Mouse (Mus musculus): ENCODE measurements around the gene Mef2d. TPM values are rescaled to one million over a fixed set of nuclear protein-coding genes. Genes with fewer than 3 reads are reported as not detected.

Gene Mef2d
- polyA plus RNA-seq, 1 experiment from 2014 or later = 12.1 TPM

GRCm38 (mm10) chr3:88138336-88139242 lies 3.6 kb upstream of the Mef2d start:
- WGBS (ENCODE audit: insufficient replicate concordance) = under 1% methylated on average over 32 of the region's 32 CpGs
- 0 out of 2 replicates have a peak, but pooled peaks cover 2% of the 10 kb centered on the region for H3K27me3 ChIP-seq (replicated peaks)
- ATAC-seq = peak; percentile 46
- peak overlapping the region; percentile 98 for H3K27ac ChIP-seq
- H3K4me3 ChIP-seq = peak overlapping the region; percentile 58
- peaks cover 60% of the 10 kb centered on the region for H3K4me1 ChIP-seq
- H3K9me3 ChIP-seq (replicated peaks) = no peaks in the 10 kb centered on the region
- H3K4me2 ChIP-seq = peak overlapping the region; percentile 82
- H3K9ac ChIP-seq = peak overlapping the region; percentile 68
- no peaks in the 10 kb centered on the region for H3K36me3 ChIP-seq

GRCm38 (mm10) chr3:88139243-88140177 lies 2.7 kb upstream of the Mef2d start:
- Histone ChIP-seq H3K36me3 (no peaks in the 10 kb centered on the region), H3K9me3 (replicated peaks) (no peaks in the 10 kb centered on the region), H3K4me3 (peak overlapping the region; percentile 58), H3K9ac (peak overlapping the region; percentile 68), H3K27ac (peak overlapping the region; percentile 98), H3K4me1 (peaks cover 68% of the 10 kb centered on the region), H3K27me3 (replicated peaks) (0 out of 2 replicates have a peak, but pooled peaks cover 2% of the 10 kb centered on the region), H3K4me2 (peak overlapping the region; percentile 95)
- 22% methylated on average over 25 of the region's 25 CpGs for WGBS (ENCODE audit: insufficient replicate concordance)
- ATAC-seq = no peak

GRCm38 (mm10) chr3:88140178-88140902 lies 1.8 kb upstream of the Mef2d start:
- ATAC-seq = no peak
- Histone ChIP-seq H3K36me3 (peaks cover 2% of the 10 kb centered on the region; the same call in 1 of the 2 replicates), H3K27ac (peak overlapping the region; percentile 98), H3K4me1 (peaks cover 76% of the 10 kb centered on the region), H3K27me3 (replicated peaks) (0 out of 2 replicates have a peak, but pooled peaks cover 2% of the 10 kb centered on the region), H3K4me3 (no peak overlapping the region), H3K9ac (0 out of 2 replicates have a peak overlapping the region, but pooled peaks have one; percentile 88), H3K4me2 (peak overlapping the region; percentile 95), H3K9me3 (replicated peaks) (no peaks in the 10 kb centered on the region)
- WGBS (ENCODE audit: insufficient replicate concordance) = 26% methylated on average over 11 of the region's 11 CpGs

- H3K4me1 ChIP-seq = peaks cover 82% of the 10 kb centered on the region
- ATAC-seq = no peak
- 35% methylated on average over 6 of the region's 6 CpGs for WGBS (ENCODE audit: insufficient replicate concordance)
- peak overlapping the region; percentile 98 for H3K27ac ChIP-seq
- H3K9ac ChIP-seq = peak overlapping the region; percentile 88; the same call in 1 of the 2 replicates
- H3K4me3 ChIP-seq = peak overlapping the region; percentile 82; the same call in 1 of the 2 replicates
- H3K4me2 ChIP-seq = peak overlapping the region; percentile 95
- 0 out of 2 replicates have a peak, but pooled peaks cover 2% of the 10 kb centered on the region for H3K27me3 ChIP-seq (replicated peaks)
- no peaks in the 10 kb centered on the region for H3K9me3 ChIP-seq (replicated peaks)
- peaks cover 7% of the 10 kb centered on the region; the same call in 1 of the 2 replicates for H3K36me3 ChIP-seq
Measured at GRCm38 (mm10) chr3:88140903-88141430, 1.2 kb upstream of the Mef2d start.

GRCm38 (mm10) chr3:88141439-88141786 lies 759 bp upstream of the Mef2d start:
- Histone ChIP-seq H3K27ac (peak overlapping the region; percentile 98), H3K4me3 (peak overlapping the region; percentile 82), H3K4me2 (peak overlapping the region; percentile 95), H3K27me3 (replicated peaks) (0 out of 2 replicates have a peak, but pooled peaks cover 2% of the 10 kb centered on the region), H3K9me3 (replicated peaks) (no peaks in the 10 kb centered on the region), H3K9ac (peak overlapping the region; percentile 88), H3K4me1 (peaks cover 87% of the 10 kb centered on the region), H3K36me3 (peaks cover 9% of the 10 kb centered on the region; the same call in 1 of the 2 replicates)
- no peak for ATAC-seq
- WGBS (ENCODE audit: insufficient replicate concordance) = 10% methylated on average over 9 of the region's 9 CpGs

- H3K36me3 ChIP-seq = peaks cover 11% of the 10 kb centered on the region; the same call in 1 of the 2 replicates
- H3K9ac ChIP-seq = peak overlapping the region; percentile 88
- H3K4me2 ChIP-seq = peak overlapping the region; percentile 95
- H3K4me1 ChIP-seq = peaks cover 91% of the 10 kb centered on the region
- H3K4me3 ChIP-seq = peak overlapping the region; percentile 82
- WGBS (ENCODE audit: insufficient replicate concordance) = under 1% methylated on average over 57 of the region's 57 CpGs
- H3K27me3 ChIP-seq (replicated peaks) = 0 out of 2 replicates have a peak, but pooled peaks cover 2% of the 10 kb centered on the region
- H3K9me3 ChIP-seq (replicated peaks) = no peaks in the 10 kb centered on the region
- peak overlapping the region; percentile 98 for H3K27ac ChIP-seq
- peak; percentile 32 for ATAC-seq
Measured at GRCm38 (mm10) chr3:88142546-88142915, 359 bp downstream of the Mef2d start.

- Histone ChIP-seq H3K27me3 (replicated peaks) (0 out of 2 replicates have a peak, but pooled peaks cover 2% of the 10 kb centered on the region), H3K4me3 (peak overlapping the region; percentile 82), H3K27ac (peak overlapping the region; percentile 98), H3K4me2 (peak overlapping the region; percentile 95), H3K4me1 (peaks cover 92% of the 10 kb centered on the region), H3K9me3 (replicated peaks) (no peaks in the 10 kb centered on the region), H3K9ac (peak overlapping the region; percentile 88), H3K36me3 (peaks cover 13% of the 10 kb centered on the region; the same call in 1 of the 2 replicates)
- peak; percentile 33 for ATAC-seq
- WGBS (ENCODE audit: insufficient replicate concordance) = 1% methylated on average over 33 of the region's 33 CpGs
Measured at GRCm38 (mm10) chr3:88142916-88143771, 972 bp downstream of the Mef2d start.

GRCm38 (mm10) chr3:88143961-88144486 lies 1.9 kb downstream of the Mef2d start:
- Histone ChIP-seq H3K4me1 (peaks cover 93% of the 10 kb centered on the region), H3K27me3 (replicated peaks) (0 out of 2 replicates have a peak, but pooled peaks cover 2% of the 10 kb centered on the region), H3K9ac (peak overlapping the region; percentile 88), H3K27ac (peak overlapping the region; percentile 98), H3K36me3 (peaks cover 13% of the 10 kb centered on the region; the same call in 1 of the 2 replicates), H3K4me3 (peak overlapping the region; percentile 82), H3K9me3 (replicated peaks) (no peaks in the 10 kb centered on the region), H3K4me2 (peak overlapping the region; percentile 95)
- peak; percentile 38 for ATAC-seq
- 7% methylated on average over 5 of the region's 5 CpGs for WGBS (ENCODE audit: insufficient replicate concordance)

- H3K4me1 ChIP-seq = peaks cover 93% of the 10 kb centered on the region
- WGBS (ENCODE audit: insufficient replicate concordance) = 53% methylated on average over 6 of the region's 6 CpGs
Measured at GRCm38 (mm10) chr3:88144648-88145410, 2.7 kb downstream of the Mef2d start.

More at GRCm38 (mm10) chr3:88144648-88145410, 2.7 kb downstream of the Mef2d start:
- peak overlapping the region; percentile 82 for H3K4me3 ChIP-seq
- peaks cover 13% of the 10 kb centered on the region; the same call in 1 of the 2 replicates for H3K36me3 ChIP-seq
- 0 out of 2 replicates have a peak, but pooled peaks cover 2% of the 10 kb centered on the region for H3K27me3 ChIP-seq (replicated peaks)
- H3K27ac ChIP-seq = peak overlapping the region; percentile 98
- H3K4me2 ChIP-seq = peak overlapping the region; percentile 95
- ATAC-seq = no peak
- H3K9ac ChIP-seq = peak overlapping the region; percentile 88
- no peaks in the 10 kb centered on the region for H3K9me3 ChIP-seq (replicated peaks)
